Mouse (Mus musculus): Measurements from ENCODE around the gene Galnt17.

Gene Galnt17

DNA sequence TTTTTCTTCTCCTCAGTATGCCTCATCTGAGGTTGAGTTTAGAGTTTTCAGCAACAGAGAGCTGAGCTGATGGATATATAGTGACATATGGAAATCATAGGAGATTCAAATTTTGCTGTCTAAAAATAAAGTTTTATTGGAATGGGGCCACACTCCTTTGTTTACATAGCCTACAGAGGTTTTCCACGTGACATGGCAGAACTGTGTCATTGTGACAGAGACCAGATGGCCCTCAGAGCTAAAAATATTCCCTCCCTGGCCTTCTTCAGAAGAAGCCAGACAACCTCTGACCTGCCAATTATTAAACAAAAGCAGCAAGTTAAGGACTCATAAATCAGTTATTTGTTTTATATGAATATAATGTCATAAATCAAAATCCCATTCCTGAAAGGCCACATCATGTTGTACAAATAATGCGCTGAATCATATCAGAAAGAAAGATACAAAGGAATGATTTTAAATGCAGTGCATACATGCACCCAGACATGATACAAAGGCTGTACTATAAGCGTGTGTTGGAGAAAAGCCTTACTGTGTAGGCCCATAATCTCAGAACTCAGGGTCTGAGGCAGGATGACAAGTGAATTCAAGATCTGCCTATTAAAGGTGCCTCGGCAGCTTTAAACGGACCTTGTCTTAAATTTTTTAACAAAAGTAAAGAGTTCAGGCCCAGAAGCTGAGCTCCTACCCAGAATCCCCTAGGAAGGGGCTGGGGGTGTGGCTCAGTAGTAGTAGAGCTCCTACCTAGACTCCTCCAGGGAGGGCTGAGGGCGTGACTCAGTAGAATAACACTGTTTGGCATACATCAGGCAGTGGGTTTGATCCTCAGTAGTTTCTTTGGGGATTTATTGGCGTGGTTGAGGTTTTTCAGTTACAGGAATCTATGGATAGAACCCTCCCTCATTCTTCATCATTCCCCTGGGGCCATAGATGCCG, 57.3 kb downstream of the Galnt17 start:
- ChIA-PET POLR2A (no interaction called here), CTCF (no interaction called here)

DNA sequence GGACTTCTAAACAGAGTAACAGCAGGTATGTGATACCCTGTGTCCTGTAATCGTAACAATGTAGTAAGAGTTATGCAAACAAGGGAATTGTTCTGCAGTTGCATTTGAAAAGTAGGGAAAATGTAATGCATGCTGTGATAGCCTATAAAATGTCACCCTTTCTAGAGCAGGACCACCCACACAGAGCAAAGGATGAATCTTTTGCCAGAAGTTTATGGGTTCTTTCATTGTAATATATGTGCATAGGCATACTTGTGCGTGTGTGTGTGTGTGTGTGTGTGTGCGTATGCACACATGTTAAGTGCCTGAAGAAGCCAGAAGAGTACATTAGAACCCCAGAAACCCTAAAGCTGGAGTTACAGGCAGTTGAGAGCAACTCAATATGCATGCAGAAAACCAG, 59.9 kb downstream of the Galnt17 start:
- CTCF ChIA-PET = interaction anchor here in 2 of 4 experiments (0.6 kb wide), 2 partner anchors 241 to 347 kb away, joined by 3 read pairs; no protein-coding TSS in a partner anchor
- POLR2A ChIA-PET = no interaction called here

DNA sequence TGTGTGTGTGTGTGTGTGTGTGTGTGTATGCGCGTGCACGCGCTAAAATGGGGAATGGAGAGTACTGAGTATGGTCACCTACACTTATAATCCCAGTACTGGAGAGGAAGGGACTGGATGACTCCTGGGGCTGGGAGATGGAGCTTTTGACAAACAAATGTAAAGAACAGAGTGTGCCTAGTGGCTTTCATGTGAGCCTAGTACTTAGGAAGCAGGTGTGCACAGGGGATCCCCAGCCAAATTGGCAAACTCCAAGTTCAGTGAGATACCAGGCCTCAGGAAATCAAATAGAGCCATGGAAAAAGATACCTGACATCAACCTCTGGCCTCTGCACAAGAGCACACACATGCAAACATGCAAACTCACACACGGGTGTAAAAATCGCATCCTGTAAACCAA, 61.7 kb downstream of the Galnt17 start:
- ChIA-PET POLR2A (no interaction called here), CTCF (interaction anchor here in 3 of 4 experiments (0.7 to 0.9 kb wide), 3 partner anchors 9 to 331 kb away, joined by 3 to 4 read pairs (median 3); no protein-coding TSS in a partner anchor)

DNA sequence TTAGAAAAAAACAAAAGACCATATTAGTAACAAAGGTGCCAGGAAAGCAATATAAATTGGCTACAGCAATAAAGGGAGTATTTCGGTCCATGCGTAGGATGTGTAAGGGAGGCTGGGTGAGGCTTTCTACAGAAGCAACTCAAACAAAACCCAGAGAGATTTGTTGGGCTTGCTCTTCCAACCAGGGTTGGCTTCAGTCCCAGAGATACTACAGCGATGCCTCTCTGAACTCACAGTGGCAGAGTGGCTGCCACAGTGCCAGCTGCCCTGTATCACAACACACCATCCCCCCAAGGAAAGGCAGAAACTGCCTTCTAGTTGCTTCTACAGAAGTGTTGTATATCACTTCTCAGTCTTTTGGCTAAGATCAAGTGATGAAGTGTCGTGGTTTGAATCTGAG, 66.6 kb downstream of the Galnt17 start:
- ChIA-PET POLR2A (no interaction called here), CTCF (no interaction called here)

DNA sequence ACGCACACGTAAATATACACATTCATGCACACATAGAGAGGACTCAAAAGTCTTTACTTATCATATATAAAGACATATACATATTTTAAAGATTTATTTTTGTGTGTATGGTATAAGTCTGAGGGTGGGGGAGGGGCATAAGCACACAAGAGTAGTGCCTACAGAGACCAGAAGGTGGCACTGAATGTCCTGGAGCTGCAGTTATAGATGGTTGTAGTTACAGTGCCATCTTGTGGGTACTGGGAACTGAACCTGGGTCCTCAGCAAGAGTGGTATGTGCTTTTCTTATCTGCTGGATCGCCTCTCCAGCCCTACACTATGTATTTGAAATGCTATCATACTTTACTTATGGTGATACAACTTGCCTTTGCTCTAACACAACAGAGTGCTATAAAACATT, 68.5 kb downstream of the Galnt17 start:
- ChIA-PET CTCF (interaction anchor here in 3 of 4 experiments (0.6 to 2.9 kb wide), 13 partner anchors 10 to 345 kb away, joined by 3 to 12 read pairs (median 4); no protein-coding TSS in a partner anchor), POLR2A (no interaction called here)

DNA sequence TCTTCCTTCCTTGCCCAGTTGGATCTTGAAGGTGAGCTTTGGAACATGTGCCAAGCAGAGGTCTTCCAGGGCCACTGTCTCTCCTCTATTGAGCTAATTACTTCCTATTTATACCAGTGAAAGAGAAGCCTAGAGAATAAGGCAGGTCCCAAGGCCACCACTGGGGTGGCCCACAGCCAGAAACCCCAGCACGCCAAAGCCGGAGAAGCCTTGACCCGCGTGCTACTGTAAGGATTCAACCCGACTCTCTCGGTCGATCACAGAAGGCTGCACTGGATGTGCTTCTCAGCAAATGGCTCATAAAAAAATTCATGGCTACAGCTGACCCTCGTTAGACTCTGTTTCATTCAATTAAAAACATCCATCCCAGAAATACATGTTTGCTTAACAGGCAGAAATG, 71.4 kb downstream of the Galnt17 start:
- ChIA-PET POLR2A (no interaction called here), CTCF (interaction anchor here in 1 of 4 experiments (0.7 to 1.2 kb wide), 2 partner anchors 10 to 758 kb away, joined by 3 to 4 read pairs; no protein-coding TSS in a partner anchor)

DNA sequence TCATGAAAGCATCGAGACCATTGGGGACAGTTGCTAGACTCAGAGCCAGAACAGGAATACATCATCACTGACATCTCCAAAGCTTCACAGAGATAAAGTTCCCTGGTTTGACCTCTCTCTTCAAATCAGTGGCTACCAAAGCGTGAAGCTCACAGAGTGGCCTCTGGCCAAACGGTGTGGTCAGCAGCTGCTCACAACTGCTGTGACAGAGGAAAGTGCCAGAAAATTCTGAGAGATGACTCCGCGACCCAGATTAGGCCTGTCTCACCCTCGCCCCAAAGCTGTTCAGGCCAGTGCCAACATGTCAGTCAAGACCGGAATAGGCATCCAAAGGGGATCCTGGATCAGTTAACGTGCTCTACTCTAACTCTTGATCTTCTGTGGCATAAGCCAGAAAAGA, 74.5 kb downstream of the Galnt17 start:
- POLR2A ChIA-PET = no interaction called here
- CTCF ChIA-PET = interaction anchor here in 1 of 4 experiments (0.5 kb wide), 1 partner anchor 41 kb away, joined by 3 read pairs; no protein-coding TSS in a partner anchor

DNA sequence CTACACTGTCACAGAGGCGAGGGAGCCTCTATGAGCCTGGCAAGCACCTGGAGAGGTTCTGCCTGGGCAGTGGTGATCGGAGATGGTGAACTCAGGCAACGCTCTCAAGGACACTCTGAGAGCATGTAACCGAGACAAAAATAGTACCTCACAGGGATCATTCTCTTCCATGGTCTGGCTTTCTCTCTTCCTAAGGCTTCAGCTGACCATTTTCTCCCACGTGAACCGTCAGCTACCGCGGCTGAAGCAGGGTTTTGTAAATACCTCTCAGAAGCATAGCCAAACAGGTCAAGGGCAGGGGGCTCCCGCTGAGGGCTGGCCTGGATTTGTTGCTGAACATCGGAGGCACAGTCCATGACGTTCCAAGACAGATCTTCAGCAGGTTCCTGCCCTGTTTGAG, 77.2 kb downstream of the Galnt17 start:
- ChIA-PET POLR2A (no interaction called here), CTCF (interaction anchor here in 1 of 4 experiments (0.9 kb wide), 1 partner anchor 222 kb away, joined by 3 read pairs; no protein-coding TSS in a partner anchor)

DNA sequence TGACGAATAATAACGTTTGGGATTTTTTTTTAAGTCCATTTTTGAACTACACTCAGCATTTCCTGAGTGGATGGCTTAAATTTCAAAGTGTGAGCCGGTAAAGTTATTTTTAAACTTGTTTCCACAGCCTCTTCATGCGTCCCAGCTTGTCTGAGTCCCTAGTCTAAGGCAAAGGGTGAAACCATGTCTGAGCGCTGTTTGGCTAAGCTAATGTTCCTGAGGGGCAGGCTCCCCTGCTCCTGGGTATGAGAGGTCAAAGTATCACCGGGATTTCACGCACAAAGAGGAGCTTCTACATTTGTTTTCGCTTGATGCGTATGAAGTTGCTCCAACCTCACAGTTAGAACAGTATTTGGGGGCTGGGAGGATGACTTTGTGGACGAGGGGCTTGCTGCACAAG, 78.6 kb downstream of the Galnt17 start:
- ChIA-PET POLR2A (no interaction called here), CTCF (interaction anchor here in 1 of 4 experiments (0.6 to 0.8 kb wide), 2 partner anchors 10 to 22 kb away, joined by 3 read pairs; no protein-coding TSS in a partner anchor)

DNA sequence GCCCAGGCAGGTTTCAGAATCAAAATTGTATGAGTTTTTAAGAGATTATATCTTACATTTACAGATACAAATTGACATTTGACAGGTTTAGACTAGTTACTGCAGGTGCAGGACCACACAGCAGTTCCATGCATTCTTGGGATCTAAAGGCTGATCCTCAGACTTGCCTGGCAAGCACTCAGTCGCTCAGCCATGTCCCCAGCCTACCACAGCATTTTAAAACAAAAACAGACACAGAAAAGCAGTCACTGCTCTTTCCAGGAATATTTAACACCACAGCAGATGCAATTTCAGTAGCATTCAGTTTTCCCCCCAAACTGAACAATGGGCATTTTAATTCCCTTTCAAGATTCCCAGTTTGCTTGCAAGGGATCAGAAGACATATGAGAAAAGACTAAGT, 84.9 kb downstream of the Galnt17 start:
- ChIA-PET CTCF (interaction anchor here in 1 of 4 experiments (0.6 kb wide), 1 partner anchor 52 kb away, joined by 5 read pairs; no protein-coding TSS in a partner anchor), POLR2A (no interaction called here)

DNA sequence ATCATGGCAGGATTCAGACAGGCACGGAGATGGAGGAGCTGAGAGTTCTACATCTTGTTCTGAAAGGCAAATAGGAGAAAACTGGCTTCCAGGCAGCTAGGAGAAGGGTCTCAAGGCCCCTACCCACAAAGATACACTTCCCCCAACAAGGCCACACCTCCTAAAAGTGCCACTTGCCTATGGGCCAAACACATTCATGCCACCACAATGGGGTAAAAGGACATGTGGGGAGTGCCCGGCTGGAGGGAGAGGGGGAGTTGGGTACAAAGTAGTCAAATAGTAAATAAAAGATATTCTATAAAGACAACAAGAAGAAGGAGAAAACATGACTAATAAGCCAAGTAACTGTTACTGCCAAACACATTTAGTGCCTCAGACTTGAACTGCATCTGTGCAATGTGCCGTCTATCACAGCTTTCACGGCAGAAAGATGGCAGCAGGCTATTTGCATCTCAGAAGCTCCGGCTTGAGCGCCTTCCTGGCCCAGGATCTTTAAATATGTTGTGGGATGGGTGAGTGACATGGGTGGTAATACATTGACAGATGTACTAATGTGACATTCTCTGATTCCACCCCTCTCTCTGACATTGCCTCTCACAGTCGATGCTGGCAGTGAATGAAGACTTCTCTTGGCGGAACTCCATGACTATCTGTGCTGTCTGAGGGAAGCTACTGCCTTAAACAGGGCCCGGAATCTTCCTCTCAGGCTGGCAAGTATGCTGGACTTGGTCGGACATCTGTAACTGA, 85.6 kb downstream of the Galnt17 start:
- POLR2A ChIA-PET = no interaction called here
- CTCF ChIA-PET = interaction anchor here in 1 of 4 experiments (0.6 kb wide), 2 partner anchors 51 to 561 kb away, joined by 4 to 5 read pairs; no protein-coding TSS in a partner anchor

DNA sequence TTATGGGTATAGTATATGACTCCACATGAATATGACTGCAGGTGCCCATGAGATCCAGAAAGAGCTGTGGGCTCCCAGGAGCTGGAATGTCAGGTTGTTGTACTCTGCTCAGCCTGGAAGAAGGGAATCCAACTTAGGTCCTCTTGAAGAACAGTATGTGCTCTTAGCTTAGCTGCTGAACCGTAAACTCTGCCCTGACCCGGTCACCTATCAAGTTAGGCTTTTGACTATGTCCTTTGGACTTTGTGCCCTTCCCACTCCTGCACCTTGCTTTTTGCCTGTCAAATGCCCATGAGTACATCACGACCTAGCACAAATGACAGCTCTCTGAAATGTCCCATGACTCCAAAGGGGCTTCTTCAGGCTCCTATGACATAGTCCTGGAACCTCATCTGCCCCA, 90.1 kb downstream of the Galnt17 start:
- POLR2A ChIA-PET = no interaction called here

DNA sequence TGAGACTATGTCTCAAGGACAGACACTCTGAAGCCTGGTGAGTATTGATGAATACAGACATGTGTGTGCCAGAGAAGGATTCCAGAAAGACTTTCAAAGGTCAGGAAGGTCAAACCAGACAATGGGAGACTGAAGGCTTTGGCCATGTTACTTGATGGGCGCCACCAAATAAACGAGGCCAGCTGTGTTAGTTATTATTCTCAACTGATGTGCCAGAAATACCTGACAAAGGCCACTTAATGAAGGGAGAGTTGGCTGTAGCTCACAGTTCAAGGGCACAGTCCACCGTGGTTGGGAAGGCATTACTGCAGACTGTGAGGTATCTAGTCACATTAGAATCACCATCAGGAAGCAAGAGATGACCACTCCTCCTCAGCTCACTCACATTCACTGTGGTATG, 96.7 kb downstream of the Galnt17 start:
- CTCF ChIA-PET = interaction anchor here in 1 of 4 experiments (0.6 kb wide), 2 partner anchors 10 to 205 kb away, joined by 3 read pairs; no protein-coding TSS in a partner anchor
- POLR2A ChIA-PET = interaction anchor here in 1 of 4 experiments (0.6 to 1.6 kb wide), 2 partner anchors 11 to 35 kb away, joined by 3 to 4 read pairs; no protein-coding TSS in a partner anchor

More for the DNA sequence above, 90.1 kb downstream of the Galnt17 start:
- CTCF ChIA-PET = no interaction called here

DNA sequence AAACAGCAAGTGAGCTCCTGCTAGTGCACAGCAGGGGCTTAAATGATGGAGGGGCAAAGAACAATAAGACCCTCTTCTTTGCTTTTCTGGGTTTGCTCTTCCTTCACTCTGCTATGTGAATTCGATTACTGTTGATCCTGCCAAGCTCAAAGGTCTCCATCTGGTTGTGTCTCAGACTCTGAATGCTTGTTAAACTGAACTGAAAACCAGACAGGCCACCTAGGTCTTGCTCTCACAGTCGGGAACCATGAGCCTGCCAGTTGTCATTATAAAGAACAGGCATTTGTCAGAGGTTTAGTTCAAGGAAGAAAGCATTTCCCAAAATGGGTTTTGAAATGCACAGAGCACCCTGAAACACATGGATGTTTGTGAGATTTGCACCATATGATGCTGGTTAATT, 107.2 kb downstream of the Galnt17 start:
- ChIA-PET POLR2A (interaction anchor here in 1 of 4 experiments (0.7 kb wide), 1 partner anchor 10 kb away, joined by 3 read pairs; no protein-coding TSS in a partner anchor), CTCF (interaction anchor here in 1 of 4 experiments (0.6 kb wide), 1 partner anchor 113 kb away, joined by 3 read pairs; no protein-coding TSS in a partner anchor)

DNA sequence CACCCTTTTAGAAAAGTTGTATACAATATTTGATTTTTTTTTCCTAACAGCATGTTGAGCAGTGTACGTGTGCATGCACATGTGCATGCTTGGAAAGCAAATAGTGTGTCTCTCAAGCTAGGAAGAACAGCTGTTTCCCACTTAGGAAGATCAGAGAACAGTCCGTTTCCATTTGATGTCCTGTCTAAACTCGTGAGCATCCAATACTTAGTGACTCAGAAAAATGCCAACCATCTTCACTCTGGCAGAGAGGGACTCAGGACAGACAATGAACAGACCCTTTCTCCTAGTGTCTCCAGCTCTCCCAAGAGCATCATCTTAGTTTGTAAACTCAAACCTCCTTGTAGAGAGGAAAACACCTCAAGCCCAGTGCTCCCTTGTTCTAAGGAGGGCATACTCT, 116.0 kb downstream of the Galnt17 start:
- ChIA-PET CTCF (interaction anchor here in 1 of 4 experiments (0.6 kb wide), 1 partner anchor 168 kb away, joined by 3 read pairs; no protein-coding TSS in a partner anchor), POLR2A (interaction anchor here in 1 of 4 experiments (0.7 kb wide), 1 partner anchor 160 kb away, joined by 4 read pairs; no protein-coding TSS in a partner anchor)

DNA sequence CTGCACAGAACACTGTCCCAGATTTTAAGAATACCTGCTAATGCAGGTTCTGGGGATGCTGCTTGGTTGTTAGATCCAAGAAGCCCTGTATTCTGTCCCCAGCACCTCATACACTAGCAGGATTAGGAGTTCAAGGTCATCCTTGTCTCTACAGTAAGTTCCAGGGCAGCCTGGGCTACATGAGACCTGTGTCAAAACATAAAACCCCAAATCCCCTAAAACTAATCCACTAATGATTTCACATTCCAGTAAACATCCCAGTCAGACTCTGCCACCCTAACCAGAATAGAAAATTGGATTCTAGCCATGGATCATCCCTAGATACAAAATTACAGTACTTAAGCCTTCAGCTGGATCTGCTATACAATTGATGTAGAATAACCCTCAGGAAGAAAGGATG, 123.7 kb downstream of the Galnt17 start:
- ChIA-PET CTCF (no interaction called here), POLR2A (no interaction called here)

DNA sequence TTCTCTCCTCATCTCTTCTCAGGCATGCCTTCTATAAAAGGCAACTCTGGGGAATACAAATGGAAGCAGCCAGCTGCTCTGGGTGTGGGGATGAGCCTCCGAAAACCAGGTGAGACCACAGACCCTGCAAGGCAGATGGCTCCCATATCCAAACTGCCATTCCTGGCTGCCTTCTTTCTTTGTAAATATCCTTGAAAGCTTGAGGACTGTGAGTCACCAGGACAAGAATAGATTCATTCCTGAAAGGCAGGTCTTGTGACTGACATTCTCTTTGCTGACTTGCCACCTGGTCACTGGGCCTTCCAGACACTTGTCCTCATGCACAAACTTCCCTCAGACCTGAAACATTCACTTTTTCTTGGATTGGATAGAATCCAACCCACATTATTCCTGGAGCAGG, 127.1 kb downstream of the Galnt17 start:
- ChIA-PET CTCF (no interaction called here), POLR2A (interaction anchor here in 1 of 4 experiments (1.5 kb wide), 1 partner anchor 86 kb away, joined by 3 read pairs; no protein-coding TSS in a partner anchor)

DNA sequence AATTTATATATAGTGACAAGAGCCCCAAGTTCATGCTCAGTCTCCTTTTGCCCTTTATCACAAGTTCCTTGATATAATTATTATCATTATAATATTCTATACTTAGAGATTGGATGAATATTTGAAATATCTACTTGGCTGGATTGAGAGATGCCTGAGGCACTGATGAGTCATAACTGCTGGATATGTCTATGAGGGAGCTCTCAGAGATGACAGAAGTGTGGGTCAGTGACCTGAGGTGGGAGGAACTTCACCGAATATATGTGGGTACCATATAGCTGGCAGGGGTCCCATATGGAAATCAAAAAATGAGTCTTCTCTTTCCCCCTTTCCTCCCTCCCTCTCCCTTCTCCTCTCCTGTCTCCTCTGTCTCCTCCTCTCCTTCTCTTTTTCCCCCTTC, 127.5 kb downstream of the Galnt17 start:
- CTCF ChIA-PET = no interaction called here

DNA sequence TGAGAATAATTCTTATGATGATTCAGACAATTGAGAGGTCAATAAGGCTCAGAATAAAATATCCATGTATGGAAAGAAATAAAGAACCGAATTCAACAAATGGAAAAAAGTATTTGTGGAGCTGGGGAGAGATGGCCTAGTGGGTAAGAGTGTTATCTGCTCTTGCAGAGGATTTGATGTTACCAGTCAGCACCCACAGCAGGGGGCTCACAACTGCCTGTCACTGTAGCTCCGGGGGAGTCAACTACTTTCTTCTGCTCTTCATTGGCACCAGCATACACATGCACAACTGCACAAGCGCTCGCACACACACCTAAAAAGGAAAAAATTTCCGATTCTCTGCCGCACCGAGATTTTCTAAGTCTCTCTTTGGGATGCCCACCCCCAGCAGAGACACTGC, 130.4 kb downstream of the Galnt17 start:
- POLR2A ChIA-PET = interaction anchor here in 3 of 4 experiments (0.6 to 1.1 kb wide), 3 partner anchors 10 to 1258 kb away, joined by 3 to 8 read pairs (median 4); no protein-coding TSS in a partner anchor

More for the DNA sequence above, 127.5 kb downstream of the Galnt17 start:
- POLR2A ChIA-PET = interaction anchor here in 1 of 4 experiments (0.6 to 1.5 kb wide), 2 partner anchors 86 to 98 kb away, joined by 3 to 4 read pairs; no protein-coding TSS in a partner anchor

More for the DNA sequence above, 130.4 kb downstream of the Galnt17 start:
- CTCF ChIA-PET = interaction anchor here in 2 of 4 experiments (0.6 to 1.6 kb wide), 2 partner anchors 102 to 168 kb away, joined by 5 to 7 read pairs; no protein-coding TSS in a partner anchor

Measured in embryonic stem cell, embryonic (primary cell).